Mouse (Mus musculus): ENCODE results near the gene Trim54. TPM values are rescaled to one million over a fixed set of nuclear protein-coding genes. Genes with fewer than 3 reads are reported as not detected.

The Trim54 gene
- polyA plus RNA-seq, 1 experiment from 2014 or later, result 3.6 TPM

Other genes starting within 250 kb of the Trim54 start
- gene Tmem214, start 248.7 kb upstream of the Trim54 start, polyA plus RNA-seq (2016; fragmentation: Nextera tagmentation; extraction: Ambion mirVana), result 80.4 and 84.6 TPM in 2 replicates
- gene Agbl5, start 228.0 kb upstream of the Trim54 start, polyA plus RNA-seq (2016; fragmentation: Nextera tagmentation; extraction: Ambion mirVana), result 35.8 and 42.0 TPM in 2 replicates
- gene Ost4, start 208.9 kb upstream of the Trim54 start, polyA plus RNA-seq (2016; fragmentation: Nextera tagmentation; extraction: Ambion mirVana), result 351 and 355 TPM in 2 replicates
- gene Emilin1, start 203.3 kb upstream of the Trim54 start, polyA plus RNA-seq (2016; fragmentation: Nextera tagmentation; extraction: Ambion mirVana), result 221 and 225 TPM in 2 replicates
- gene Khk, start 195.3 kb upstream of the Trim54 start, polyA plus RNA-seq (2016; fragmentation: Nextera tagmentation; extraction: Ambion mirVana), result 11.7 and 14.6 TPM in 2 replicates
- gene Cgref1, start 171.1 kb upstream of the Trim54 start, polyA plus RNA-seq (2016; fragmentation: Nextera tagmentation; extraction: Ambion mirVana), result 4.1 and 4.4 TPM in 2 replicates
- gene Preb, start 156.4 kb upstream of the Trim54 start, polyA plus RNA-seq (2016; fragmentation: Nextera tagmentation; extraction: Ambion mirVana), result 132 and 133 TPM in 2 replicates
- not detected in 2 replicates for gene Tcf23, start 148.1 kb upstream of the Trim54 start, polyA plus RNA-seq (2016; fragmentation: Nextera tagmentation; extraction: Ambion mirVana)
- 105 and 107 TPM in 2 replicates for gene Atraid, start 68.4 kb upstream of the Trim54 start, polyA plus RNA-seq (2016; fragmentation: Nextera tagmentation; extraction: Ambion mirVana)
- gene Slc5a6, start 67.8 kb upstream of the Trim54 start, polyA plus RNA-seq (2016; fragmentation: Nextera tagmentation; extraction: Ambion mirVana), result 11.0 and 12.5 TPM in 2 replicates
- 48.0 and 50.9 TPM in 2 replicates for gene Cad, start 61.9 kb upstream of the Trim54 start, polyA plus RNA-seq (2016; fragmentation: Nextera tagmentation; extraction: Ambion mirVana)
- gene Dnajc5g, start 10.4 kb upstream of the Trim54 start, polyA plus RNA-seq (2016; fragmentation: Nextera tagmentation; extraction: Ambion mirVana), result not detected in 2 replicates
- gene Slc30a3, start 8.5 kb upstream of the Trim54 start, polyA plus RNA-seq (2016; fragmentation: Nextera tagmentation; extraction: Ambion mirVana), result 0.13 and 0.21 TPM in 2 replicates
- gene Ucn, start 22.1 kb downstream of the Trim54 start, polyA plus RNA-seq (2016; fragmentation: Nextera tagmentation; extraction: Ambion mirVana), result not detected in 2 replicates
- 59.4 and 63.0 TPM in 2 replicates for gene Mpv17, start 37.5 kb downstream of the Trim54 start, polyA plus RNA-seq (2016; fragmentation: Nextera tagmentation; extraction: Ambion mirVana)
- gene Gm29609, start 63.2 kb downstream of the Trim54 start, polyA plus RNA-seq (2016; fragmentation: Nextera tagmentation; extraction: Ambion mirVana), result 0.80 and 1.5 TPM in 2 replicates
- gene Gtf3c2, start 63.4 kb downstream of the Trim54 start, polyA plus RNA-seq (2016; fragmentation: Nextera tagmentation; extraction: Ambion mirVana), result 101 and 108 TPM in 2 replicates
- 149 and 153 TPM in 2 replicates for gene Snx17, start 76.5 kb downstream of the Trim54 start, polyA plus RNA-seq (2016; fragmentation: Nextera tagmentation; extraction: Ambion mirVana)
- 69.3 and 76.1 TPM in 2 replicates for gene Eif2b4, start 76.7 kb downstream of the Trim54 start, polyA plus RNA-seq (2016; fragmentation: Nextera tagmentation; extraction: Ambion mirVana)
- 16.7 and 19.3 TPM in 2 replicates for gene Zfp513, start 85.6 kb downstream of the Trim54 start, polyA plus RNA-seq (2016; fragmentation: Nextera tagmentation; extraction: Ambion mirVana)
- gene Ppm1g, start 104.0 kb downstream of the Trim54 start, polyA plus RNA-seq (2016; fragmentation: Nextera tagmentation; extraction: Ambion mirVana), result 146 and 153 TPM in 2 replicates
- 128 and 138 TPM in 2 replicates for gene Nrbp1, start 124.2 kb downstream of the Trim54 start, polyA plus RNA-seq (2016; fragmentation: Nextera tagmentation; extraction: Ambion mirVana)
- gene Gm9970, start 124.5 kb downstream of the Trim54 start, polyA plus RNA-seq (2016; fragmentation: Nextera tagmentation; extraction: Ambion mirVana), result 0.84 TPM in 1 of 2 replicates, not detected in the other
- gene Krtcap3, start 135.0 kb downstream of the Trim54 start, polyA plus RNA-seq (2016; fragmentation: Nextera tagmentation; extraction: Ambion mirVana), result 24.4 and 26.3 TPM in 2 replicates
- gene Ift172, start 174.4 kb downstream of the Trim54 start, polyA plus RNA-seq (2016; fragmentation: Nextera tagmentation; extraction: Ambion mirVana), result 55.3 and 55.4 TPM in 2 replicates
- 86.3 and 87.3 TPM in 2 replicates for gene Fndc4, start 179.4 kb downstream of the Trim54 start, polyA plus RNA-seq (2016; fragmentation: Nextera tagmentation; extraction: Ambion mirVana)
- 0.45 and 0.74 TPM in 2 replicates for gene Gckr, start 180.7 kb downstream of the Trim54 start, polyA plus RNA-seq (2016; fragmentation: Nextera tagmentation; extraction: Ambion mirVana)

Data from limb, embryonic 12.5 days (tissue).